Mouse (Mus musculus): ENCODE measurements around the gene Upk3b. TPM values are rescaled to one million over a fixed set of nuclear protein-coding genes. Genes with fewer than 3 reads are reported as not detected.
A peak's percentile ranks its signal among the peaks of the same experiment; 100 is the strongest.

Gene Upk3b
- polyA plus RNA-seq, 1 experiment, result 16.1 TPM

DNA sequence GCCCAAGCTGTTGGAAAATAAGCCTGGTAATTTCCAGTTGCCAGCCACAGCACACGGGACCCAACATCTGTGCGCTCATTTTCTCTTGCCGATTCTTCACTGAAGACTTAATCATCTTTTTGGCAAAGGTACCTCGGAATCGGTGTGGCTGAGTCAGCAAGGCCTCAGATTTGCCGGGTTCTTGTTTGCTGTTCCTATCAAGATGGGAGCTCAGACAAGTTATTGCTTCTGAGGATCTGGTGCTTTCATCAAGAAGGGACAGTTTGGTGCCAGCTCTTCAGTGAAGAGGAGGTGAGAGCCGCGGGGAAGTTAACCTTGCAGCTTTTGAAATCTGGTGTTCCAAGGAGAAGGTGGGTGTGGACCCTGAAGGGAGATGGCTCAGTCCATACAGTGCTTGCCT, 42.1 kb upstream of the Upk3b start:
- 95% methylated on average over 8 of the region's 8 CpGs for WGBS
- peaks cover 7% of the 10 kb centered on the region; the same call in 1 of the 2 replicates for H3K4me1 ChIP-seq (replicated peaks; ENCODE audit: control insufficient read depth, insufficient read depth, low read length)
- H3K27me3 ChIP-seq (ENCODE audit: control insufficient read depth, insufficient read depth, low read length), result no peaks in the 10 kb centered on the region
- no peak for TF ChIP-seq POLR2A (IDR thresholded peaks at IDR 0.05; ENCODE audit: control insufficient read depth, extremely low read depth, insufficient read depth, low read length, poor library complexity)
- no peak for TF ChIP-seq CTCF (IDR thresholded peaks at IDR 0.05; ENCODE audit: borderline replicate concordance, control insufficient read depth, extremely low read depth, insufficient read depth, low read length, poor library complexity)
- H3K36me3 ChIP-seq (ENCODE audit: control insufficient read depth, insufficient read depth, low read length), result peaks cover 22% of the 10 kb centered on the region
- H3K4me3 ChIP-seq (ENCODE audit: control insufficient read depth, insufficient read depth, low read length), result no peak overlapping the region
- no peak overlapping the region for H3K27ac ChIP-seq (ENCODE audit: control insufficient read depth, insufficient read depth, low read length)
- no peak for DNase-seq

DNA sequence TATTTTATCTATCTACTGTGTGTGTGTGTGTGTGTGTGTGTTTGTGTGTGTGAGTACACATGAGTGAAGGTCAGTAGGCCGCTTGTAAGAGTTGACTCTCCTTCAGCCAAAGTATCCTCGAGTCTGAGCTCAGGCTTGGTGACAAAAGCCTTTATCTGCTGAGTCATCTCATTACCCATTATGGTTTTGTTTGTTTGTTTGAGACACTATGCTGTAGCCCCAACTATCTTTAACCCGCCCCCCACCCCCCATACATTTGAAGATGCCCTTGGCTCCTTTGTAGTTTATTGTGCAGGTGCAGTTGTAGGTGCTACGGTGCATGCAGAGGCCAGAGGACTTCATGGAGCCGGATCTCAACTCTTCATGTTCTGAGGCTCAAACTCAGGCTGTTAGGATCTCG, 37.1 kb upstream of the Upk3b start:
- Histone ChIP-seq H3K27me3 (ENCODE audit: control insufficient read depth, insufficient read depth, low read length) (no peaks in the 10 kb centered on the region), H3K36me3 (ENCODE audit: control insufficient read depth, insufficient read depth, low read length) (peaks cover 22% of the 10 kb centered on the region), H3K4me3 (ENCODE audit: control insufficient read depth, insufficient read depth, low read length) (no peak overlapping the region), H3K27ac (ENCODE audit: control insufficient read depth, insufficient read depth, low read length) (no peak overlapping the region; the same call in 1 of the 2 replicates), H3K4me1 (replicated peaks; ENCODE audit: control insufficient read depth, insufficient read depth, low read length) (peaks cover 26% of the 10 kb centered on the region)
- 89% methylated on average over 6 of the region's 6 CpGs for WGBS
- no peak for TF ChIP-seq POLR2A (IDR thresholded peaks at IDR 0.05; ENCODE audit: control insufficient read depth, extremely low read depth, insufficient read depth, low read length, poor library complexity)
- DNase-seq, result no peak

DNA sequence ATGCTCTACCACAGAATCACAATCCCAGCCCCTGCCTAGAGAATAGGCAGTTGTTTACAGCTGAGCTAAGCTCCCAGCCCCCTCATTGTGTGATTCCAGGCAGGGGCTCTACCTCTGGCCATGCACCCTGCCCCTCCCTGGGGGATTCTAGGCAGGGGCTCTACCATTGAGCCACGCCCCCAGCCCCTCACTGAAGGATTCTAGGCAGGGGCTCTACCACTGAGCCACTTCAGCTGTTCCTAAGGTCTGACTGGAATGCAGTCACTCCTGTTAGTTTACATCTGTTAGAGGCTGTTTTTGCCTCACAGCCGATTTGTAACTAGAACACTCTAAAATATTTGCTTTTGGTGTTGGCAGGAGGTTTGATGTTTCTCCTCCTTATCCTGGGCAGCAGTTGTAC, 36.0 kb upstream of the Upk3b start:
- H3K36me3 ChIP-seq (ENCODE audit: control insufficient read depth, insufficient read depth, low read length), result peaks cover 15% of the 10 kb centered on the region; the same call in 1 of the 2 replicates
- H3K27me3 ChIP-seq (ENCODE audit: control insufficient read depth, insufficient read depth, low read length), result no peaks in the 10 kb centered on the region

DNA sequence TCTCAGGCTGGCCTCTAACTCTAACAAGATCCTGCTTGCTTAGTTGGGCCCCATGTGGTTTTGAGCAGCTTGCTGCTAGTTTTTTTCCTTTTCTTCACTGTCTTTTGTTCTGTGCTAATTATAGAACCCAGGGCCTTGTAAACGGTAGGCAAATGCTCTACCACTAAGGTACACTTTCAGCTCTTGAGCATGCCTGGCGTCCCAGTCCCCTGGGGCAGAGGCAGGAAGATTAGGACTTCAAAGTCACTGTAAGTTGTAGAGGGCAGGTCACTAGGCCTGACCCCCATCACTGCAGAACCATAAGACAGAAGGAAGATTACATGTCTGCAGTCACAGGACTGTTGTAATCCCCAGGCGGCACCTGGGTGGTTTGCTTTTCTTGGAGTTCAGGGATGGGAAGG, 35.5 kb upstream of the Upk3b start:
- TF ChIP-seq POLR2A (IDR thresholded peaks at IDR 0.05; ENCODE audit: control insufficient read depth, extremely low read depth, insufficient read depth, low read length, poor library complexity), result no peak
- TF ChIP-seq CTCF (IDR thresholded peaks at IDR 0.05; ENCODE audit: borderline replicate concordance, control insufficient read depth, extremely low read depth, insufficient read depth, low read length, poor library complexity), result no peak
- Histone ChIP-seq H3K4me1 (replicated peaks; ENCODE audit: control insufficient read depth, insufficient read depth, low read length) (peaks cover 26% of the 10 kb centered on the region), H3K36me3 (ENCODE audit: control insufficient read depth, insufficient read depth, low read length) (peaks cover 11% of the 10 kb centered on the region; the same call in 1 of the 2 replicates), H3K27ac (ENCODE audit: control insufficient read depth, insufficient read depth, low read length) (peak overlapping the region; percentile 73), H3K27me3 (ENCODE audit: control insufficient read depth, insufficient read depth, low read length) (no peaks in the 10 kb centered on the region), H3K4me3 (ENCODE audit: control insufficient read depth, insufficient read depth, low read length) (no peak overlapping the region)
- WGBS, result 23% methylated on average over 3 of the region's 3 CpGs
- DNase-seq, result peak; percentile 9

More for the DNA sequence above, 36.0 kb upstream of the Upk3b start:
- Histone ChIP-seq H3K27ac (ENCODE audit: control insufficient read depth, insufficient read depth, low read length) (peak overlapping the region; percentile 73), H3K4me3 (ENCODE audit: control insufficient read depth, insufficient read depth, low read length) (no peak overlapping the region), H3K4me1 (replicated peaks; ENCODE audit: control insufficient read depth, insufficient read depth, low read length) (peaks cover 26% of the 10 kb centered on the region)
- no peak for DNase-seq
- TF ChIP-seq POLR2A (IDR thresholded peaks at IDR 0.05; ENCODE audit: control insufficient read depth, extremely low read depth, insufficient read depth, low read length, poor library complexity), result no peak
- TF ChIP-seq CTCF (IDR thresholded peaks at IDR 0.05; ENCODE audit: borderline replicate concordance, control insufficient read depth, extremely low read depth, insufficient read depth, low read length, poor library complexity), result no peak
- 64% methylated on average over 2 of the region's 2 CpGs for WGBS

DNA sequence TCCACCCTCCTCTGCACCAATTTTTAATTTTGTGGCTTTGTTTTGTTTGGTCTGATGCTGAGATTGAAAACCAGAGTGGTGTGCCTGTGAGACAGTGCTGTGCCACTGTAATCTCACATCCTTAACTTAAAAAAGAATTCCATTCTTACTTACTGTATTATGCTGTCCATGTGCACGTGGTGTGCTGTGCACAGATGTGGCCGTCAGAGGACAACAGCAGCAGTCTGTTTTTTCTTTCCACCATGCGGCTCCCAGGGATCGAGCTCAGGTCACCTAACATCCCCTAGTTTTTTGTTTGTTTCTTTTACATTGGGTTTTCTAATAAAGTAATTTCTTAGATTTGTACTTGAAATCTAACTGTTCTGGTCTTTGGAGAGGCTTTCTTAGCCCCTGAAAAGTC, 33.8 kb upstream of the Upk3b start:
- DNase-seq, result no peak
- H3K36me3 ChIP-seq (ENCODE audit: control insufficient read depth, insufficient read depth, low read length), result no peaks in the 10 kb centered on the region; the same call in 1 of the 2 replicates
- H3K27me3 ChIP-seq (ENCODE audit: control insufficient read depth, insufficient read depth, low read length), result no peaks in the 10 kb centered on the region
- no peak for TF ChIP-seq POLR2A (IDR thresholded peaks at IDR 0.05; ENCODE audit: control insufficient read depth, extremely low read depth, insufficient read depth, low read length, poor library complexity)
- TF ChIP-seq CTCF (IDR thresholded peaks at IDR 0.05; ENCODE audit: borderline replicate concordance, control insufficient read depth, extremely low read depth, insufficient read depth, low read length, poor library complexity), result no peak
- no peak overlapping the region for H3K27ac ChIP-seq (ENCODE audit: control insufficient read depth, insufficient read depth, low read length)
- H3K4me3 ChIP-seq (ENCODE audit: control insufficient read depth, insufficient read depth, low read length), result no peak overlapping the region
- H3K4me1 ChIP-seq (replicated peaks; ENCODE audit: control insufficient read depth, insufficient read depth, low read length), result peaks cover 26% of the 10 kb centered on the region
- 86% methylated on average over 4 of the region's 4 CpGs for WGBS

DNA sequence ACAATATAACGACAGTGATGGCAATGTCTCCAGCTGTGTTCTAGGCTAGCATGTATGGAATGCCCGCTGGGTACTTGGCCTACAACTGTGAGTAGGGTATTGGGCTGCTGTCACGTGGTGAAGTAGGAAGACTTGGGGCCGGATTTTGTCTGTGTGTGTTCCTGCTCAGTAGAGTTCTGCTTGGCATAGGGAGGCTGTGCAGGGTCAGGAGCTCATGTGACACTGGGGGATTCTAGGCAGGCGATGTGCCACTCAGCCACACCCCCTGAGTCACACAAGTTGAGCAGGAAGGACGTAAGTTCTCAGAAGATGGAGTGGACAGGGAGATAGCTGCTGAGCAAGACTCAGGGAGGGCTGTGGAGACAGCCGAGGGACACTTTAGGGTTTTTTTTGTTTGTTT, 30.6 kb upstream of the Upk3b start:
- no peak for TF ChIP-seq POLR2A (IDR thresholded peaks at IDR 0.05; ENCODE audit: control insufficient read depth, extremely low read depth, insufficient read depth, low read length, poor library complexity)
- no peak for TF ChIP-seq CTCF (IDR thresholded peaks at IDR 0.05; ENCODE audit: borderline replicate concordance, control insufficient read depth, extremely low read depth, insufficient read depth, low read length, poor library complexity)
- peaks cover 12% of the 10 kb centered on the region for H3K4me1 ChIP-seq (replicated peaks; ENCODE audit: control insufficient read depth, insufficient read depth, low read length)
- no peak overlapping the region for H3K4me3 ChIP-seq (ENCODE audit: control insufficient read depth, insufficient read depth, low read length)
- H3K27ac ChIP-seq (ENCODE audit: control insufficient read depth, insufficient read depth, low read length), result no peak overlapping the region
- no peaks in the 10 kb centered on the region for H3K27me3 ChIP-seq (ENCODE audit: control insufficient read depth, insufficient read depth, low read length)
- no peak for DNase-seq
- 89% methylated on average over 7 of the region's 7 CpGs for WGBS
- H3K36me3 ChIP-seq (ENCODE audit: control insufficient read depth, insufficient read depth, low read length), result peaks cover 24% of the 10 kb centered on the region

DNA sequence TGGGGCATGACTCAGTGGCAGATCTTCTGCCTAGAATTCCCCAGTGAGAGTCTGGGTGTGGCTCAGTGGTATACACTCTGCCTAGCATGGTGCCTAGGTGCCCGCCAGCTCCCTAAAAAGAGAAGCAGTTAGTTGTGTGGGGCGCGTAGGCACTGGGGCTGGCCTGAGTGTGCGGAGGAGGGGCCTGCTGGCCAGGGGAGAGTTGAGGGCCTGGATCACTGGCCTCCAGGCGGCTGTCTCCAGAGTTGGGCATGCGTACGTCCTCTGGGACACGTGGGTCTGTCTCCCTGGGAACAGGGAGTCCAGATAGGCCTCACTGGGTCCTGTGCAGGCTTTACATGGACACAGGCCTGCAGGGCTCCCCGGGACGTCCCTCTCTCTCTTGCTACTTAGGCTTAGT, 23.4 kb upstream of the Upk3b start:
- peaks cover 24% of the 10 kb centered on the region for H3K36me3 ChIP-seq (ENCODE audit: control insufficient read depth, insufficient read depth, low read length)
- 95% methylated on average over 10 of the region's 10 CpGs for WGBS
- TF ChIP-seq POLR2A (IDR thresholded peaks at IDR 0.05; ENCODE audit: control insufficient read depth, extremely low read depth, insufficient read depth, low read length, poor library complexity), result no peak
- TF ChIP-seq CTCF (IDR thresholded peaks at IDR 0.05; ENCODE audit: borderline replicate concordance, control insufficient read depth, extremely low read depth, insufficient read depth, low read length, poor library complexity), result no peak
- no peak overlapping the region for H3K27ac ChIP-seq (ENCODE audit: control insufficient read depth, insufficient read depth, low read length)
- H3K4me3 ChIP-seq (ENCODE audit: control insufficient read depth, insufficient read depth, low read length), result no peak overlapping the region
- no peaks in the 10 kb centered on the region for H3K27me3 ChIP-seq (ENCODE audit: control insufficient read depth, insufficient read depth, low read length)
- peaks cover 22% of the 10 kb centered on the region for H3K4me1 ChIP-seq (replicated peaks; ENCODE audit: control insufficient read depth, insufficient read depth, low read length)
- no peak for DNase-seq
